Mouse (Mus musculus) erythroblast, embryonic 14.5 days (primary cell): ENCODE results near the gene Hdgfl3.

Experiments used
- GATA1 ChIP-seq: IDR thresholded peaks from 2 replicates; pipeline ENCODE4 v1.6.1; 2012; ENCODE audit warnings: low read length, inconsistent platforms, mixed read lengths
- TAL1 ChIP-seq: IDR thresholded peaks from 3 replicates; pipeline ENCODE4 v1.6.1; 2012; ENCODE audit warnings: low read length, inconsistent platforms, mixed read lengths

GRCm38 (mm10) chr7:81874636-81875035 is 59.6 kb downstream of the Hdgfl3 start:
- TF ChIP-seq GATA1 = no peak
- TF ChIP-seq TAL1 = no peak
